Mouse (Mus musculus) common myeloid progenitor, adult 5-6 weeks (primary cell): Measurements from ENCODE around the gene Lrriq3. TPM values are rescaled to one million over a fixed set of nuclear protein-coding genes. Genes with fewer than 3 reads are reported as not detected.

Experiments used
- ATAC-seq: replicated peaks from 2 replicates; pipeline ENCODE4 v1.8.0; 2016; ENCODE audit warnings: low read depth, mild to moderate bottlenecking, moderate TSS enrichment, inconsistent platforms; ENCODE audit not compliant: poor library complexity, severe bottlenecking
- total RNA-seq: library from RNA; stranded (forward); fragments of 200-1000, 187-1606 nt; gene quantifications from 2 replicates; pipeline ENCODE4 v1.2.3, GENCODE M21; 2017

Lrriq3 gene
- 0.27 TPM in 1 of 2 replicates, not detected in the other for total RNA-seq

DNA sequence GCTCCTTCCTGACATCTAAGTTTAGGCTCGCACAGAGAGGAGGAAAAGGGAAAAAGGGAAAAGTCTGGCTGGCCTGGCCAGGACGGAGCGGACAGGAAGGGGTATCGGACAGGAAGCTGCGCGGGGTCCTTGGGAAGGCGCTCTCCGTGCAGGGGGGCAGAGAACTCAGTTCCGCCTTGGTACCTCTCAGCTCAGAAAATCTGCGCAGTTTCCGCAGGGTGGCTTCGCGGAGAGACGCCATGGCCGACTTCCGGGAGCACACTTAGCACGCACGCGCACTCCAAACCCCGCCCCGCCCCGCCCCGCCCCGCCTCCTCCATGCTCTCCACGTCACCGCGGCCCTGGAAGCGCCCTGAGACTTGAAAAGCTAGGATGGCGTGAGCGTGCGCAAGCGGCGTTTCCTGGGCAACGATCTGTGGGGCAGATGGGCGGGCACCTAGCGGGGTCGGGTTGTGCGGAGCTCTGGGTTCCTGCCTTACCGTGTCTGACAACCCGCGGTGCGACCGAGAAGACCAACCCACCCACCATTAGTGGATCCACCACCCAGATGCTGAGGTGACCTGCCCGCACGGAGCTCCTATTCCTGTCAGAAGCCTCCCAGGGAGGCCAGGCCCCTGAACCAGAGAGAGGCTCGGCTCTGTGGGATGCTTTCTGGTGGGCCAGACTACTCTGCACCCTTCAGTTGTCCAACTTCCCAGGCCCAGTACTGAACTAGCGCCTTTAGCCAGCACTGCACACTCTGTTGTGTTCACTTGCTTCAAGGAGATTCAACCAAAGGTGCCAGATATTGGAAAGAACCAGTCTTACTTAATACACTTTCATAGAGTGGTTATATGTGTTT lies at the start of gene Lrriq3, which contains the start of gene Fpgt:
Gene Lrriq3 (plus strand): TSS at position 319 of the 841 bp plus-strand sequence.
Gene Fpgt (minus strand): TSS at position 288 of the 841 bp plus-strand sequence.
- ATAC-seq = peak; percentile 95

GRCm38 (mm10) chr3:155052021-155052420 lies 41.2 kb upstream of the Lrriq3 start:
- ATAC-seq = no peak

DNA sequence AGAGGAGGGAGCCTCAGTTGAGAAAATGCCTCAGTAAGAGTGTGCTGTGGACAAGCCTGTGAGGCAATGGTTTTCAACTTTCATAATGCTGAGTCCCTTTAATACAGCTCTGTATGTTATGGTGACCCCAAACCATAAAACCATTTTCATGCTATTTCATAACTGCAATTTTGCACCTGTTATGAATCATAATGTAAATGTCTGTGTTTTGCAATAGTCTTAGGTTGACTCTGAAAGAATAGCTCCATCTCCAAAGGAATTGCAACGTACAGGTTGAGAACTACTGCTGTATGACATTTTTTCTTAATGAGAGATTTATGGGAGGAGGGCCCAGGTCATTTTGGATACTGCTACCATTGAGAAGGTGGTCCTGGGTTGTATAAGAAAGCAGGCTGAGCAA lies 40.0 kb upstream of the Lrriq3 start:
- no peak for ATAC-seq

- no peak for ATAC-seq
Observed at GRCm38 (mm10) chr3:155055231-155055916, 37.9 kb upstream of the Lrriq3 start, which contains the start of gene Tnni3k. Tnni3k (minus strand) TSS chr3:155055407.

DNA sequence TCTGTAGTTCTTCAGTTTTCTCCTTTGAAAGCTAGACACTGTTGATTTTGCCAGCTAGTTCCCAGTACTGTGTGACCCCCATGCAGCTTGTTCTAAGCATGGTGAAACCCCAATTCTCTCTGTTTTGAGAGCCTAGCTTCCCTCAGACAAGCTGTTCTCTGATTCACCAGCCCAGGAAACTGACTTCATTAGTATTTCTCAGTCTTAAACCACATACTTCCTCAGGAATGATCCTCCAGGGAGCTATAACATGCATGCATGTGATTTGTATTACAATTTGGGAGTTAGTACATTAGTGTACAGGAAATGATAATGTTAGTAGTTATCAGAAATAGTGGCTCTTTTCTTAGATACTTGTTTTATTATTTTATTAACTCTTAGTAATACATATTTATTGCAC lies 36.6 kb upstream of the Lrriq3 start:
- no peak for ATAC-seq

DNA sequence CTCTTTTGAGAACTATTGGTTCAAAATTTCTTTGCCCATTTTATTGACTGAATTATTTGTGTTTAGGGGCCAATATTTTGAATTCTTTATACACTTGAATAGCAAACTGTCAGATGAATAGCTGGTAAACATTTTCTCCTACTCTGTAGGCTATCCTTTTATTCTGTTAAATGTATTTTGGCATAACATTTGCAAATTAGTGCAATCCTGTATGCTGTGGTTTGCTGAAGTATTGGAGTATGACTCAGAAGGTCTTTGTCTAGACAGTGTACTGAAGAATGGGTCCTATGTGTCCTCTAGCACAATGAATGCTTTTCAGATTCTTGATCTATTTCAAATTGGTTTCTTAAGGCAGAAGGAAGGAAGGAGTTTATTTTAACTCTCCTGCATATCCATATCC lies 35.7 kb upstream of the Lrriq3 start:
- no peak for ATAC-seq

- ATAC-seq = no peak
Observed at GRCm38 (mm10) chr3:155058800-155059448, 34.3 kb upstream of the Lrriq3 start.

DNA sequence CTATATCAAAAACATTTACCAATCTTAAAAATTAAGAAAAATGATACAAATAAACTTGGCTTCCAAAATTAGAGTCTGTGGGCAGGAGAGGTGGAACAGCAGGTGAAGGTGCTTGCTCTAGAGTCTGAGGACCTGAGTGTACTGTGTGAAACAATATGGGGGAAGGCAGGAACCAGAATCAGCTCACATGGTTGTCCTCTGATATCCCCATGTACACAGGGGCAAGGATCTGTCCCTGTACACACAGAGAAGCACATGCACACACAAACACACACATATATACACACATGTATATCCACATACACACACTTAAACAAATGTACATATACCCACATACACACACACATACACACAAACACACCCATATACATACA lies 33.8 kb upstream of the Lrriq3 start:
- ATAC-seq = no peak

GRCm38 (mm10) chr3:155077908-155078307 lies 15.3 kb upstream of the Lrriq3 start:
- no peak for ATAC-seq

DNA sequence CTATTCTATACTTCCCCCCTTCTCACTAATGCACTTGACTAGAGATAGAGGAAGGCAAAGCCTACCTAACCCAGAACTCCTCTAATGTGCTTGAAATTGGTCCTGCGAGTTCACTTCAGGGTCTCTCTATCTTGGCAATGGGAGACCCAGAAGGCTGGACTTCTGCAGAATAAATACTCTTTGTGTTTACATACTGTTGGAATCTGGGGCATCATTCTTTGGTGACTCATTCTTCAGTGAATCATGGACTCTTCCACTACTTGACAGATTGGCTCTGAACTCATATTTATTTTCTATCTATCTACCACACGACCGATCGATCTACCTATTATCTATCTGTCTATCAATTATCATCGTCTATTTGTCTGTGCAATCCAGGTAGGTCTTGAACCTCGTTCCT lies 1.2 kb upstream of the Lrriq3 start:
- ATAC-seq = no peak

DNA sequence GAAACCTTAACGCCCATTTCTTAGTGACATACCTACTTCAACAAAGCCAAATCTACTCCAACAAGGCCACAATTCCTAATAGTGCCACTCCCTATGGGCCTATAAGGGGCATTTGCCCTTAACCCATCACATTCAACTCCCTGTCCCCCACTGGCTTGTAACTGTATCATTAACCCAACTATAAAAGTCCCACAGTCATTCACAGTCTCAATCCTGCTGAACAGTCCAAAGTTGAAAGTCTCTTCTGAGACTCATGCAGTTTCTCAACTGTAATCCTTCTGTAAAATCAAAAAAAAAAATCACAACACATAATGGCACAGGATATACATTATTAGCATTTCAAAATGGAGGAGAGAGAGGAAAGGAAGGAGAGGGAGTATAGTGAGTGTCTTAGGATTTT lies 6.0 kb downstream of the Lrriq3 start:
- ATAC-seq = no peak

DNA sequence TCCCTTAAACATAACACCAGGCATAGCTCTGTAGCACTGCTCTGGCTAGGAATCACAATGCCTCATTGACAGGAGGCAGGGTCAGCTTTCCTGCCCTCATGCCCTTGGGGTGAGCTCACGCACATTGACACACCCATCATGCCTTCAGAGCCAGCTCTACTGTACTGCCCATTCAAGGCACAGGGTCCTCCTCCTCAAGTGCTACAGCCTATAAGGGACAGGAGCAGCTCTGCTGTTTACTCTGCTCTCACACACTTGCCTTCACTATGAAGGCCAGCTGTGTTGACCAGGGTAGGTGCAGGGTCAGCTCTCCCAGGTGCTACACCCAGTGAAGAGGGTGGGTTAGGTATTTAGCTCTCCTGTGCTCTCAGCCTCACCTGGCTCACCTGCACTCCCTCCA lies 12.7 kb downstream of the Lrriq3 start:
- ATAC-seq = no peak

- no peak for ATAC-seq
Observed at GRCm38 (mm10) chr3:155137737-155138136, 44.5 kb downstream of the Lrriq3 start.

DNA sequence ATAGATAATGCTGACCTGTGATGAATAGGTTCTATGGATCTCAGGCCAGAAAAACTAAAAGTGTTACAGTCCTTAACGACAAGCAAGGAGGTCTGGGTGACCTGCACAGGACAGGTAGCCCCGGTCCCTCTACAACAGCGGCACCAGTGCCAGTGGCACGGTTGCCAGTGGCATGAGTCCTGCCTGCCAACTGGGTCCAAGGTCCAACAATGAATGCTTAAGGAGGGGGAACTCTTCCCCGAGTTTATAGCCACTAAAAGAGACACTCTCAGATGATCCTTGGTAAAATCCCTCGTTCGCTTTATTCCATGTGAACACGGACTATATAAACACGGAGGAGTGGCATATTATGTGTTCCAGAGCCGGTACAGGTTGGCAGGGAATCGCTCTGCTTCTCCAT lies 47.8 kb downstream of the Lrriq3 start:
- no peak for ATAC-seq

DNA sequence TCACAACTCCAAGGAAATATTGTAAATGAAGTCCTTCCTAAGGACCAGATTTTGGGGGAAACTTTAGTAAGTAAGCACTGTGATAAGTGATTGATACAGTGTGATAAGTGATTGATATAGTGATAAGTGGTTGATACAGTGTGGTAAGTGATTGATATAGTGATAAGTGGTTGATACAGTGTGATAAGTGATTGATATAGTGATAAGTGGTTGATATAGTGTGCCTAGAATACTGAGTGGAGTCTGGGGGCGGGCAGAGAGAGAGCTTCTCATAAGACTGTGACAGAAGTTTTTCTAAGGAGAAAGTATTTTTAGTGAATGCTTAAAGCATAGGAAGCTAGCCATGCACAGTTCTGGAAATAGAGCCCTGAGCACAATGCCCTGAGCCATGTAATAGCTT lies 51.1 kb downstream of the Lrriq3 start:
- ATAC-seq = no peak

DNA sequence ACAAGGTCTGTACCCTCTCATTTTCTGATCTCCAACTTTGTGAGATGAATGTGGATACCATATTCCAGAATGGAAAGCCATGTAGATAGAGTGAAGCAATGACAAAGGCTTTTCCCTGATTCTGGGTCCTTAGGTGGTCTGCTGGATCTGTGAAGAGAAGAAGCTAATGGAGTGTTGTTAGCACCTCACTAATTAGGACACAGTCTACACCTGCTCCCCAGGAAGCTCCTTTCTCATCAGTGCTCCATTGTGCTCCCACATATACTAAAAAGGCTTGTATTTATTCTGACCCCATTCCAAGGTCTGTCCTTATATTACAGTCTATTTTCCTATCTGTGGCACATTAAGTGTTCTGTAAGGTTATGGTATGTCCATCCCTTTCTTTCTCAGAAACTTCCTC lies 68.6 kb downstream of the Lrriq3 start:
- no peak for ATAC-seq

DNA sequence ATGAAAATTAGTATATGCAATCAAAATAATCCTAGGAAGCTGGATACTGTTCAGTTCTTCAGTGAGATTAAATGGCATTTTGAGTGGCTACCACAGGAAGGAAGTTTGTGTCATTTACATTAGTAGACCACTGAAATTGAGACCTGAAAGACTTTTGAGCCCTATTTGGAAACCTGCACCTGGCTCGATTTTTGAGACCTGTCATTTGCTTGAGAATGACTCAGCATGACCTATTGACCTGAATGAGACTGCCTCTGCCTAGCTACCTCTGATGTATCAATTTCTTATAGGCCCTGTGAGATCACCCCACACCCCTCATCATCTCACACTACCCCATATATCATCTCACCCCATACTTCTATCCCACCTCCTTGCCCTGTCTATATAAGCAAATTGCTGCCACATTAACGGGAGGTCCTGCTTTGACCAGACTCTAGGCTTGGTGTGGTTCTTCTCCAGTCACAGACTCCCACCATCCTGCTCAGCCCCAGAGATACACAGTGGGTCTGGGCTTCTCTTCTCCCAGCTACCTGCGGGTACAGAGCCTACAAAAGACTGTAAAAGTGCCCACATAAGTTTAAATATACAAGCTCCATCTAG lies 87.2 kb downstream of the Lrriq3 start:
- ATAC-seq = no peak

- no peak for ATAC-seq
Observed at GRCm38 (mm10) chr3:155186456-155186855, 93.2 kb downstream of the Lrriq3 start.

- ATAC-seq = no peak
Observed at GRCm38 (mm10) chr3:155188857-155189256, 95.6 kb downstream of the Lrriq3 start.

DNA sequence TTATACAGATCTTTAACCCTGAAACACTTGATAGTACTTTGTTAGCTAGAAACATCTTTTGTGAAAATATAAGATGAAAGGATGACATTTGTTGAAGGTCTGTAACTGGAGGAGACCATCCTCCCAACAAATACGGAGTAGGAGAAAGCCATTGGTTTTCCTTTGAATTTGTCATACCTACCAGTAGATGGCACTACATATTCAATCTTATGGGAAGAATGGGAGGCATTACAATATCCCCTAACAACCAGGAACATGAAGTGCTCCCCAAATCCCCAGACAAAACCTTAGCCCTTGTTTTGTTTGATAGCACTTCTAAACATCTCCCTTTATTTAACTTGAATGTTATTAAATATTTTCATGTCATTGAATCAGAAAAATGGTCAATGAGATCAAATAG lies 141.7 kb downstream of the Lrriq3 start:
- 0 out of 2 replicates have a peak, but pooled peaks have one; percentile 62 for ATAC-seq
